Mouse (Mus musculus) CH12.LX (cell line): ENCODE measurements around the gene Notch1. TPM values are rescaled to one million over a fixed set of nuclear protein-coding genes. Genes with fewer than 3 reads are reported as not detected.

Experiments used
- DNase-seq: peaks from one replicate; pipeline ENCODE4 v3.0.0-alpha.2; 2013; ENCODE audit errors: extremely low read depth
- H3K27ac ChIP-seq: 2 replicates; pipeline ENCODE4 v1.5.1; 2012; ENCODE audit warnings: low read depth, mild to moderate bottlenecking, control low read depth, moderate library complexity; ENCODE audit not compliant: insufficient read depth
- H3K27me3 ChIP-seq: replicated peaks from 2 replicates; pipeline ENCODE3; 2012; ENCODE audit warnings: inconsistent platforms
- H3K36me3 ChIP-seq, 2 experiments: replicated peaks in 1 of 2; 2 replicates each; pipeline versions ENCODE3 to v1.6.1; 2012; ENCODE audit warnings: inconsistent platforms in 1 of 2, low read length in 1 of 2, mild to moderate bottlenecking in 1 of 2, mixed read lengths in 1 of 2, moderate library complexity in 1 of 2; ENCODE audit not compliant: control insufficient read depth in 1 of 2, insufficient read depth in 1 of 2
- H3K4me1 ChIP-seq, 2 experiments: 2 replicates each; pipeline ENCODE4 v1.6.1; 2012; ENCODE audit warnings: inconsistent platforms in 1 of 2, moderate library complexity in 1 of 2; ENCODE audit not compliant: insufficient read depth in 2 of 2, control insufficient read depth in 1 of 2
- H3K4me2 ChIP-seq: 2 replicates; pipeline ENCODE4 v1.6.1; 2012; ENCODE audit warnings: low read depth, mild to moderate bottlenecking, control low read depth; ENCODE audit not compliant: poor library complexity, insufficient read depth, severe bottlenecking
- H3K4me3 ChIP-seq, 3 experiments: fragments of 150-350 bp in 1 of 3; sonication (generic) in 1 of 3; replicated peaks in 1 of 3; 2 replicates each; pipeline versions ENCODE3 to v1.5.1; 2011 to 2012; ENCODE audit warnings: low read depth in 2 of 3, low read length in 2 of 3, mild to moderate bottlenecking in 2 of 3, moderate library complexity in 2 of 3, control low read depth in 1 of 3, improper control_type of control experiment in 1 of 3, inconsistent platforms in 1 of 3, mixed read lengths in 1 of 3; ENCODE audit not compliant: poor library complexity in 1 of 3
- H3K79me2 ChIP-seq: replicated peaks from 2 replicates; pipeline ENCODE4 v1.6.1; 2012; ENCODE audit warnings: mild to moderate bottlenecking, moderate library complexity; ENCODE audit not compliant: control insufficient read depth, poor library complexity, insufficient read depth, severe bottlenecking; ENCODE audit errors: extremely low read depth
- H3K9ac ChIP-seq: 2 replicates; pipeline ENCODE4 v1.6.1; 2012; ENCODE audit warnings: low read depth, mild to moderate bottlenecking, control low read depth, moderate library complexity; ENCODE audit not compliant: insufficient read depth
- H3K9me3 ChIP-seq: replicated peaks from 2 replicates; pipeline ENCODE3; 2012; ENCODE audit warnings: low read length, inconsistent platforms, mixed read lengths
- ELF1 ChIP-seq: IDR thresholded peaks from 2 replicates; pipeline ENCODE4 v1.6.1; 2014; ENCODE audit warnings: low read depth, mild to moderate bottlenecking, inconsistent platforms, low read length, improper control_type of control experiment
- EP300 ChIP-seq: IDR thresholded peaks from 2 replicates; pipeline ENCODE4 v1.6.1; 2011; ENCODE audit warnings: low read length, improper control_type of control experiment
- ETS1 ChIP-seq: conservative IDR thresholded peaks from 2 replicates; pipeline ENCODE4 v1.6.1; 2012; ENCODE audit warnings: low read depth, mild to moderate bottlenecking, inconsistent platforms, low read length, improper control_type of control experiment, moderate library complexity
- HCFC1 ChIP-seq: IDR thresholded peaks from 2 replicates; pipeline ENCODE4 v1.6.1; 2012; ENCODE audit warnings: low read depth, mild to moderate bottlenecking, inconsistent platforms, low read length, improper control_type of control experiment
- JUND ChIP-seq: conservative IDR thresholded peaks from 2 replicates; pipeline ENCODE4 v1.6.1; 2011; ENCODE audit warnings: low read depth, low read length, improper control_type of control experiment
- KAT2A ChIP-seq: IDR thresholded peaks from 2 replicates; pipeline ENCODE4 v1.6.1; 2012; ENCODE audit warnings: low read length, improper control_type of control experiment, inconsistent platforms; ENCODE audit not compliant: insufficient replicate concordance
- MAFK ChIP-seq: IDR thresholded peaks from 2 replicates; pipeline ENCODE4 v1.6.1; 2011; ENCODE audit warnings: low read length, improper control_type of control experiment; ENCODE audit not compliant: insufficient replicate concordance
- MAZ ChIP-seq: IDR thresholded peaks from 2 replicates; pipeline ENCODE4 v1.6.1; 2012; ENCODE audit warnings: low read depth, mild to moderate bottlenecking, inconsistent platforms, low read length, improper control_type of control experiment, moderate library complexity
- MEF2A ChIP-seq: IDR thresholded peaks from 2 replicates; pipeline ENCODE4 v1.6.1; 2014; ENCODE audit warnings: low read depth, mild to moderate bottlenecking, inconsistent platforms, low read length, improper control_type of control experiment, borderline replicate concordance
- MXI1 ChIP-seq: IDR thresholded peaks from 2 replicates; pipeline ENCODE4 v1.6.1; 2011; ENCODE audit warnings: mild to moderate bottlenecking, low read depth, low read length, improper control_type of control experiment
- MYC ChIP-seq: IDR thresholded peaks from 2 replicates; pipeline ENCODE4 v1.6.1; 2011; ENCODE audit warnings: low read depth, mild to moderate bottlenecking, improper control_type of control experiment, low read length
- NELFE ChIP-seq: IDR thresholded peaks from 2 replicates; pipeline ENCODE4 v1.6.1; 2011; ENCODE audit warnings: low read depth, low read length, improper control_type of control experiment
- NRF1 ChIP-seq: IDR thresholded peaks from 2 replicates; pipeline ENCODE4 v1.6.1; 2014; ENCODE audit warnings: low read depth, mild to moderate bottlenecking, inconsistent platforms, low read length, improper control_type of control experiment, moderate library complexity
- PAX5 ChIP-seq: IDR thresholded peaks from 2 replicates; pipeline ENCODE4 v1.6.1; 2012; ENCODE audit warnings: low read length, inconsistent platforms, mixed read lengths
- POLR2AphosphoS2 ChIP-seq: IDR thresholded peaks from 2 replicates; pipeline ENCODE4 v1.6.1; 2011; ENCODE audit warnings: low read depth, low read length, improper control_type of control experiment
- RAD21 ChIP-seq: IDR thresholded peaks from 2 replicates; pipeline ENCODE4 v1.6.1; 2011; ENCODE audit warnings: low read depth, mild to moderate bottlenecking, low read length, improper control_type of control experiment, moderate library complexity
- SIN3A ChIP-seq: IDR thresholded peaks from 2 replicates; pipeline ENCODE4 v1.6.1; 2012; ENCODE audit warnings: low read length, improper control_type of control experiment, inconsistent platforms
- SMC3 ChIP-seq: IDR thresholded peaks from 2 replicates; pipeline ENCODE4 v1.6.1; 2011; ENCODE audit warnings: low read depth, low read length, improper control_type of control experiment
- UBTF ChIP-seq: IDR thresholded peaks from 2 replicates; pipeline ENCODE4 v1.6.1; 2012; ENCODE audit warnings: low read depth, mild to moderate bottlenecking, inconsistent platforms, low read length, improper control_type of control experiment, moderate library complexity
- USF1 ChIP-seq: IDR thresholded peaks from 2 replicates; pipeline ENCODE4 v1.6.1; 2014; ENCODE audit warnings: low read depth, mild to moderate bottlenecking, inconsistent platforms, low read length, improper control_type of control experiment
- USF2 ChIP-seq: conservative IDR thresholded peaks from 2 replicates; pipeline ENCODE4 v1.6.1; 2011; ENCODE audit warnings: low read depth, low read length, improper control_type of control experiment
- ZKSCAN1 ChIP-seq: IDR thresholded peaks from 2 replicates; pipeline ENCODE4 v1.6.1; 2012; ENCODE audit warnings: low read depth, inconsistent platforms, low read length, improper control_type of control experiment, borderline replicate concordance
- ZMIZ1 ChIP-seq: IDR thresholded peaks from 2 replicates; pipeline ENCODE4 v1.6.1; 2012; ENCODE audit warnings: low read depth, mild to moderate bottlenecking, inconsistent platforms, low read length, improper control_type of control experiment
- dilution Hi-C: fragments of 300-500 bp; cut with MboI; formaldehyde crosslinking; loops from 2 replicates; pipeline ENCODE4 v1.14.3; 2020; ENCODE audit warnings: low sequenced_read_pairs; ENCODE audit not compliant: extremely low pct_unique_long_range_greater_than_20kb, extremely low pct_ligation_motif_present
- in situ Hi-C: fragments of 300-500 bp; cut with MboI; formaldehyde crosslinking; loops from 3 replicates; pipeline ENCODE4 v1.14.3; 2019; ENCODE audit warnings: low sequenced_read_pairs, low pct_ligation_motif_present, low pct_unique_long_range_greater_than_20kb, mixed read lengths
- polyA plus RNA-seq: library from polyadenylated mRNA; unstranded; fragments of >175 nt; gene quantifications from 2 replicates; pipeline ENCODE4 v1.2.1, GENCODE M21; 2012; ENCODE audit warnings: low read depth; ENCODE audit not compliant: insufficient read length
- total RNA-seq, 2 experiments: library from RNA; depleted of rRNA; stranded (reverse); fragments of 300-350 nt in 1 of 2; fragments of >200 nt in 1 of 2; gene quantifications; 2 replicates each; pipeline ENCODE4 v1.2.3; 2012 to 2014

The Notch1 gene
- total and polyA plus RNA-seq, 3 experiments = 0.98 to 13.1 (median 3.8) TPM

- DNase-seq = no peak
- no peaks in the 10 kb centered on the region for H3K27me3 ChIP-seq
- peaks cover 90 to 96% of the 10 kb centered on the region in 2 experiments for H3K36me3 ChIP-seq
- H3K79me2 ChIP-seq = no peaks in the 10 kb centered on the region
- dilution Hi-C loops (no loop called here), in situ Hi-C loops (no loop called here)
- no peak overlapping the region for H3K4me2 ChIP-seq
- H3K27ac ChIP-seq = no peak overlapping the region
- H3K9me3 ChIP-seq = no peaks in the 10 kb centered on the region
- TF ChIP-seq EP300 = no peak
- no peak for TF ChIP-seq PAX5
- no peak for TF ChIP-seq MYC
- no peak for TF ChIP-seq MXI1
- no peak for TF ChIP-seq JUND
- no peak for TF ChIP-seq ELF1
- TF ChIP-seq UBTF = no peak
- no peak for TF ChIP-seq POLR2AphosphoS2
- no peak for TF ChIP-seq MAZ
- no peak for TF ChIP-seq USF2
- TF ChIP-seq NELFE = no peak
- no peak for TF ChIP-seq RAD21
- no peak for TF ChIP-seq KAT2A
- TF ChIP-seq ZKSCAN1 = no peak
- no peak overlapping the region for H3K4me3 ChIP-seq
- H3K4me1 ChIP-seq = peaks cover 0 to 15% of the 10 kb centered on the region in 2 experiments; a peak in 3 of 4 replicates
- no peak overlapping the region for H3K9ac ChIP-seq
These were observed 45.5 kb downstream of the Notch1 start for GRCm38 (mm10) chr2:26470967-26471366.

GRCm38 (mm10) chr2:26468376-26468775, 48.1 kb downstream of the Notch1 start:
- TF ChIP-seq ZMIZ1 (no peak), RAD21 (no peak)
- Histone ChIP-seq H3K4me3 (no peak overlapping the region), H3K36me3 (peaks cover 93 to 95% of the 10 kb centered on the region in 2 experiments), H3K9me3 (no peaks in the 10 kb centered on the region), H3K27me3 (no peaks in the 10 kb centered on the region), H3K9ac (no peak overlapping the region), H3K27ac (no peak overlapping the region), H3K4me2 (no peak overlapping the region), H3K79me2 (no peaks in the 10 kb centered on the region), H3K4me1 (peaks cover 0 to 15% of the 10 kb centered on the region in 2 experiments; a peak in 3 of 4 replicates)
- DNase-seq = no peak
- in situ Hi-C loops = no loop called here
- dilution Hi-C loops = no loop called here

GRCm38 (mm10) chr2:26463412-26463811, 53.1 kb downstream of the Notch1 start:
- Histone ChIP-seq H3K27ac (no peak overlapping the region), H3K4me2 (no peak overlapping the region), H3K79me2 (no peaks in the 10 kb centered on the region), H3K27me3 (no peaks in the 10 kb centered on the region), H3K9me3 (no peaks in the 10 kb centered on the region), H3K4me3 (no peak overlapping the region), H3K9ac (no peak overlapping the region), H3K4me1 (peaks cover 20 to 37% of the 10 kb centered on the region in 2 experiments), H3K36me3 (peaks cover 88 to 89% of the 10 kb centered on the region in 2 experiments)
- TF ChIP-seq NELFE = no peak
- TF ChIP-seq HCFC1 = no peak
- no peak for TF ChIP-seq MYC
- no peak for TF ChIP-seq USF1
- no peak for TF ChIP-seq JUND
- TF ChIP-seq UBTF = no peak
- no peak for TF ChIP-seq ZKSCAN1
- no peak for TF ChIP-seq ZMIZ1
- TF ChIP-seq ETS1 = no peak
- no peak for TF ChIP-seq SIN3A
- TF ChIP-seq NRF1 = no peak
- no peak for TF ChIP-seq RAD21
- no peak for TF ChIP-seq SMC3
- TF ChIP-seq MAFK = no peak
- TF ChIP-seq MEF2A = no peak
- TF ChIP-seq KAT2A = no peak
- dilution Hi-C loops (no loop called here), in situ Hi-C loops (no loop called here)
- DNase-seq = no peak
